Mouse (Mus musculus) embryonic facial prominence, embryonic 11.5 days (tissue): Measurements from ENCODE around the gene Ablim1. TPM values are rescaled to one million over a fixed set of nuclear protein-coding genes. Genes with fewer than 3 reads are reported as not detected.

Experiments used
- ATAC-seq: fragments of 200-750 bp; cut with Nextera tagmentation; replicated peaks from 2 replicates; pipeline ENCODE4 v1.8.0; 2017; ENCODE audit warnings: low read depth; ENCODE audit not compliant: insufficient number of reproducible peaks, low FRiP score, low TSS enrichment
- DNase-seq: peaks from one replicate; pipeline ENCODE4 v3.0.0-alpha.2; 2015; ENCODE audit warnings: low spot score
- H3K27ac ChIP-seq: fragments of 300-500 bp; sonication (generic); replicated peaks from 2 replicates; pipeline ENCODE4 v1.5.1; 2014; ENCODE audit warnings: mild to moderate bottlenecking, low read depth, low read length, control low read depth
- H3K27me3 ChIP-seq: fragments of 300-500 bp; sonication (generic); 2 replicates; pipeline ENCODE4 v1.6.1; 2014; ENCODE audit warnings: mild to moderate bottlenecking, low read length, moderate library complexity, mixed read lengths; ENCODE audit not compliant: control insufficient read depth, insufficient read depth
- H3K36me3 ChIP-seq: fragments of 300-500 bp; sonication (generic); replicated peaks from 2 replicates; pipeline ENCODE4 v1.6.1; 2014; ENCODE audit warnings: low read depth, mild to moderate bottlenecking, low read length, moderate library complexity, mixed read lengths; ENCODE audit not compliant: control insufficient read depth, insufficient read depth
- H3K4me1 ChIP-seq: fragments of 300-500 bp; sonication (generic); 2 replicates; pipeline ENCODE4 v1.6.1; 2014; ENCODE audit warnings: low read length, mixed read lengths; ENCODE audit not compliant: control insufficient read depth, insufficient read depth
- H3K4me2 ChIP-seq: fragments of 300-500 bp; sonication (generic); 2 replicates; pipeline ENCODE4 v1.6.1; 2014; ENCODE audit warnings: low read depth, mild to moderate bottlenecking, control low read depth, low read length, moderate library complexity
- H3K4me3 ChIP-seq: fragments of 300-500 bp; sonication (generic); 2 replicates; pipeline ENCODE4 v1.5.1; 2014; ENCODE audit warnings: low read depth, low read length, control low read depth
- H3K9ac ChIP-seq: fragments of 300-500 bp; sonication (generic); replicated peaks from 2 replicates; pipeline ENCODE4 v1.6.1; 2014; ENCODE audit warnings: mild to moderate bottlenecking, control low read depth, low read length
- H3K9me3 ChIP-seq: fragments of 300-500 bp; sonication (generic); replicated peaks from 2 replicates; pipeline ENCODE4 v1.6.1; 2016; ENCODE audit warnings: mild to moderate bottlenecking, low read length, inconsistent platforms, mixed read lengths; ENCODE audit not compliant: control insufficient read depth
- WGBS: fragments of 180-500 bp; shearing (Covaris S2); extraction: QIAGEN DNeasy Blood & Tissue Kit; methylation state at CpG from one replicate; pipeline ENCODE4 v1.1.7; 2014; 5-methylcytosine and 5-hydroxymethylcytosine counted together
- polyA plus RNA-seq: library from polyadenylated mRNA; unstranded; fragments of >200 nt; fragmentation: Nextera tagmentation; extraction: Ambion mirVana; gene quantifications from 2 replicates; pipeline ENCODE4 v1.2.1, GENCODE M21; 2014

The Ablim1 gene
- polyA plus RNA-seq, 1 experiment from 2014 or later = 22.8 TPM

- H3K27me3 ChIP-seq = no peaks in the 10 kb centered on the region
- no peak overlapping the region for H3K27ac ChIP-seq
- no peak for ATAC-seq
- no peak for DNase-seq
- H3K4me3 ChIP-seq = no peak overlapping the region
- no peaks in the 10 kb centered on the region for H3K9me3 ChIP-seq
- no peaks in the 10 kb centered on the region for H3K4me1 ChIP-seq
- no peak overlapping the region for H3K4me2 ChIP-seq
- H3K36me3 ChIP-seq = no peaks in the 10 kb centered on the region
- WGBS = 72% methylated on average over 6 of the region's 6 CpGs
- no peak overlapping the region for H3K9ac ChIP-seq
These were observed 77.2 kb downstream of the Ablim1 start for GRCm38 (mm10) chr19:57237534-57237933.

DNA sequence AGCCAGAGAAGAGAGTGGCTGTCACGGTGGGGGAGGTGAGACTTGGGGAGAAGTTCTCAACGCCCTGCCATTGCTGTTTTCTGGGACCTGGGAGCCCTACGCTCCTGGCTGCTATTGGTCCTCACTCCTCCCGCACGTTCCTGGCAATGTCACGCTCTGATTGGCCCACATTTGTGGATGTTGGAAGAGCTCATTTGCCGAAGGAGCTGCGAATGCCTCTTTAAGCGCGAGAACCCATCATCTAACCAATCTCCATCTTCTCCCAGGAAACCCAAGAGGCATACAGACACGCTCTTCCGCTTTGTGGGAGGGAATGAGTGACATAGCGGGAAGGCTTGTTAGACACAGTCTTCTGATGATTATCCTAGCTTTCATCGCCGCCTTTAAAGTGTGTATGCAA, 78.1 kb downstream of the Ablim1 start:
- Histone ChIP-seq H3K27ac (no peak overlapping the region), H3K4me3 (no peak overlapping the region)
- 76% methylated on average over 15 of the region's 15 CpGs for WGBS

GRCm38 (mm10) chr19:57235931-57236330, 78.8 kb downstream of the Ablim1 start:
- no peak overlapping the region for H3K9ac ChIP-seq
- no peak for ATAC-seq
- H3K9me3 ChIP-seq = no peaks in the 10 kb centered on the region
- H3K4me3 ChIP-seq = no peak overlapping the region
- H3K4me2 ChIP-seq = no peak overlapping the region
- H3K27ac ChIP-seq = no peak overlapping the region
- 98% methylated on average over 2 of the region's 2 CpGs for WGBS
- no peaks in the 10 kb centered on the region for H3K27me3 ChIP-seq
- no peak for DNase-seq
- no peaks in the 10 kb centered on the region for H3K36me3 ChIP-seq
- no peaks in the 10 kb centered on the region for H3K4me1 ChIP-seq

More for the DNA sequence above, 78.1 kb downstream of the Ablim1 start:
- H3K4me2 ChIP-seq = no peak overlapping the region
- no peak overlapping the region for H3K9ac ChIP-seq
- H3K36me3 ChIP-seq = no peaks in the 10 kb centered on the region
- no peak for DNase-seq
- H3K4me1 ChIP-seq = no peaks in the 10 kb centered on the region
- no peaks in the 10 kb centered on the region for H3K9me3 ChIP-seq
- no peak for ATAC-seq
- no peaks in the 10 kb centered on the region for H3K27me3 ChIP-seq

- no peak for DNase-seq
- no peaks in the 10 kb centered on the region for H3K27me3 ChIP-seq
- no peak for ATAC-seq
- no peak overlapping the region for H3K9ac ChIP-seq
- H3K36me3 ChIP-seq = no peaks in the 10 kb centered on the region
- no peaks in the 10 kb centered on the region for H3K9me3 ChIP-seq
- 68% methylated on average over 4 of the region's 4 CpGs for WGBS
- no peak overlapping the region for H3K4me2 ChIP-seq
- no peak overlapping the region for H3K27ac ChIP-seq
- no peaks in the 10 kb centered on the region for H3K4me1 ChIP-seq
- H3K4me3 ChIP-seq = no peak overlapping the region
These were observed 83.7 kb downstream of the Ablim1 start for GRCm38 (mm10) chr19:57230996-57231395.

DNA sequence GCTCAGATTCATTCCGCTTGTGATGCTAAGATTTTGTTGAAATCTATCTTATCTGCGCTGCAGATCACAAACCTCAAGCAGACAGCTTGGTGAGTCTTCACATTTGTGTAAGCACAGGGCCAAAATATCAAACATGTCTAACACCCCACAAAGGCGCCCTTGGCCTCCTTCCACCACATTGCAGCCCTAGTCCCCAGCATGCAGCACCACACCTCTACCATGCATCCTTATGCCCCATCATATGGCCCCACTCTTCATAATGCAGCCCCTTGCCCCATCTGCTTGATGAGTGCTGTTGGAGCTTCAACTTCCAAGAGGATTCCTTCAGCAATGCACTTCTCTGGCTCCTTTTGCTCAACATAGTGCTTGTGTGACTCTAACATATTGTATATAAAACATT, 85.6 kb downstream of the Ablim1 start:
- Histone ChIP-seq H3K4me1 (no peaks in the 10 kb centered on the region), H3K27me3 (no peaks in the 10 kb centered on the region), H3K36me3 (no peaks in the 10 kb centered on the region), H3K9me3 (no peaks in the 10 kb centered on the region), H3K4me2 (no peak overlapping the region), H3K9ac (no peak overlapping the region), H3K27ac (no peak overlapping the region), H3K4me3 (no peak overlapping the region)
- DNase-seq (no peak), ATAC-seq (no peak)
- WGBS = 88% methylated on average over 3 of the region's 3 CpGs

DNA sequence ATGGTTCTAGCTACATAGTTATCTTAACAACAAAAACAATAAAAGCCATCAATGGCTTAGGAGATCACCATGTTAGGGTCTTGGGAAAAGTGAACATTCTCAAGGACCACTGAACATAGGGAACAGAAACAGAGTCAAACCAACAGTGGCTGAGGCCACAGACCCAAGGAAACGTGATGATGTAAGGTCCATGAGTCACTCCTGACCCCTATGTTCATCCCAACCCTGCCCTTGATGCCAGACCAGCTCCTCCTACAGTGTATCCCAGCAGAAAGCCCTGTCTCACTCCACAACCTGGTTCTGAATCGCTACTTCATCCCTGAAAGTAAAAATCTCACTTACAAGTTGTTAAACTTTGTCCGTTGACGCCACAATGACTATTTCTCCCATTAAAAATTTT, 86.1 kb downstream of the Ablim1 start:
- WGBS = 86% methylated on average over 4 of the region's 4 CpGs

DNA sequence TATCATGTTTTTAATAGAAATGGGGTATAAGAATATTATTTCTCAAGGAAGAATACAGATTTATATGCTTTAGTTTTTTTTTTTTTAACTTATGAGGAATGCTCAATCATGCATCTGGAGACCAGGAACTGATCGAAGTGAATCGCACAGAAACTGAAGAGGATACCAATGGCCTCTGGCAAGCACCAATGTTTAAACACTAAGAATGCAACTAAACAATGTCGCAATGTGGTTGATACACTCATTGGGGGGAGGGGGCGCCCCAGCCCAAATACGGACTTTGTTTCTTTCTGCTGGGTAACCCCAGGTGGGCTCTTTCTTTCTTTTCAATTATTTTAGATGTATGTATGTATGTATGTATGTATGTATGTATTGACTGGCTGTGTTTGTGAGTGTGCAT, 90.3 kb downstream of the Ablim1 start:
- Histone ChIP-seq H3K36me3 (no peaks in the 10 kb centered on the region), H3K4me1 (no peaks in the 10 kb centered on the region; the same call in 1 of the 2 replicates), H3K27me3 (no peaks in the 10 kb centered on the region), H3K4me2 (no peak overlapping the region), H3K9ac (no peak overlapping the region), H3K4me3 (no peak overlapping the region), H3K9me3 (no peaks in the 10 kb centered on the region), H3K27ac (no peak overlapping the region)
- ATAC-seq (no peak), DNase-seq (no peak)
- WGBS = 87% methylated on average over 5 of the region's 5 CpGs

More for the DNA sequence above, 86.1 kb downstream of the Ablim1 start:
- no peak overlapping the region for H3K4me3 ChIP-seq
- H3K4me1 ChIP-seq = no peaks in the 10 kb centered on the region
- H3K27me3 ChIP-seq = no peaks in the 10 kb centered on the region
- ATAC-seq (no peak), DNase-seq (no peak)
- H3K9me3 ChIP-seq = no peaks in the 10 kb centered on the region
- H3K4me2 ChIP-seq = no peak overlapping the region
- H3K27ac ChIP-seq = no peak overlapping the region
- H3K9ac ChIP-seq = no peak overlapping the region
- H3K36me3 ChIP-seq = no peaks in the 10 kb centered on the region

DNA sequence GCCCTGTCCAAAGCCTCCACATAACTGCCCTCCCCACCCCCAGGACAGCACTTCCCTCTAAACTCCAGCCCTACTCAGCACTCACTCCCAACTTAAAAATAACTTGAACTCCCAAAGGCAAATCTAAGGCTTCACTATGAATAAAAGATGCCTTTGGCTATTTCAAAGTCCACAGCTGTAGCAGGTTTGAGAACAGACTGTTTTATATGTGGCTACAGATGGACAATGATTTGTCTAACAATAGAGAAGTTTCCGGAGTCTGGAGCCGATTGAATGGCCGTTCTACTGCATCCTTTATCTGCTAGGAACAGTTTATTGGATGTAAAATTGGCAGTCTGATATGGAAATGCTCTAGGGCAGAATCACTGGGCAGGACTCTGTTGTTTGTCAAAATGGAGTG, 91.0 kb downstream of the Ablim1 start:
- DNase-seq (no peak), ATAC-seq (no peak)
- Histone ChIP-seq H3K36me3 (no peaks in the 10 kb centered on the region), H3K4me1 (no peaks in the 10 kb centered on the region; the same call in 1 of the 2 replicates), H3K4me2 (no peak overlapping the region), H3K27ac (no peak overlapping the region), H3K9ac (no peak overlapping the region), H3K9me3 (no peaks in the 10 kb centered on the region), H3K27me3 (no peaks in the 10 kb centered on the region), H3K4me3 (no peak overlapping the region)
- 88% methylated on average over 3 of the region's 3 CpGs for WGBS
